Mouse (Mus musculus) heart, embryonic 14.5 days (tissue): ENCODE results near the gene Stoml1. TPM values are rescaled to one million over a fixed set of nuclear protein-coding genes. Genes with fewer than 3 reads are reported as not detected.

ENCODE experiments used
- ATAC-seq: fragments of 200-750 bp; cut with Nextera tagmentation; 2 replicates; pipeline ENCODE4 v1.8.0; 2017; ENCODE audit warnings: low read depth, moderate TSS enrichment; ENCODE audit not compliant: insufficient number of reproducible peaks, insufficient read depth, low FRiP score
- H3K27ac ChIP-seq, 2 experiments: fragments of 200-500 bp in 1 of 2; fragments of 300-500 bp in 1 of 2; sonication (generic) in 1 of 2; replicated peaks in 1 of 2; 2 replicates each; pipeline ENCODE4 v1.5.1; 2012 to 2014; ENCODE audit warnings: low read depth in 2 of 2, low read length in 2 of 2, control low read depth in 1 of 2, mild to moderate bottlenecking in 1 of 2, mixed read lengths in 1 of 2; ENCODE audit not compliant: control insufficient read depth in 1 of 2, insufficient read depth in 1 of 2
- H3K27me3 ChIP-seq: fragments of 300-500 bp; sonication (generic); 2 replicates; pipeline ENCODE4 v1.6.1; 2014; ENCODE audit warnings: mild to moderate bottlenecking, low read length, control low read depth; ENCODE audit not compliant: control insufficient read depth, insufficient read depth
- H3K36me3 ChIP-seq: fragments of 300-500 bp; sonication (generic); 2 replicates; pipeline ENCODE4 v1.6.1; 2014; ENCODE audit warnings: mild to moderate bottlenecking, control low read depth, low read length, mixed read lengths; ENCODE audit not compliant: control insufficient read depth, insufficient read depth
- H3K4me1 ChIP-seq, 2 experiments: fragments of 200-500 bp in 1 of 2; fragments of 300-500 bp in 1 of 2; sonication (generic) in 1 of 2; 2 replicates each; pipeline ENCODE4 v1.6.1; 2012 to 2014; ENCODE audit warnings: low read length in 2 of 2, control low read depth in 1 of 2, mixed read lengths in 1 of 2; ENCODE audit not compliant: control insufficient read depth in 2 of 2, insufficient read depth in 2 of 2
- H3K4me2 ChIP-seq: fragments of 300-500 bp; sonication (generic); 2 replicates; pipeline ENCODE4 v1.6.1; 2014; ENCODE audit warnings: mild to moderate bottlenecking, low read length
- H3K4me3 ChIP-seq, 2 experiments: fragments of 200-500 bp in 1 of 2; fragments of 300-500 bp in 1 of 2; sonication (generic) in 1 of 2; 2 replicates each; pipeline ENCODE4 v1.5.1; 2012 to 2014; ENCODE audit warnings: low read length in 2 of 2, mild to moderate bottlenecking in 2 of 2, control low read depth in 1 of 2, low read depth in 1 of 2, moderate library complexity in 1 of 2; ENCODE audit not compliant: control insufficient read depth in 1 of 2, insufficient read depth in 1 of 2
- H3K9ac ChIP-seq: fragments of 300-500 bp; sonication (generic); 2 replicates; pipeline ENCODE4 v1.6.1; 2014; ENCODE audit warnings: mild to moderate bottlenecking, low read length
- H3K9me3 ChIP-seq: fragments of 300-500 bp; sonication (generic); 2 replicates; pipeline ENCODE4 v1.6.1; 2016; ENCODE audit warnings: low read length, control low read depth; ENCODE audit not compliant: control insufficient read depth
- WGBS: fragments of 180-500 bp; shearing (Covaris S2); extraction: QIAGEN DNeasy Blood & Tissue Kit; methylation state at CpG from one replicate; pipeline ENCODE4 v1.1.7; 2014; 5-methylcytosine and 5-hydroxymethylcytosine counted together
- polyA plus RNA-seq: library from polyadenylated mRNA; unstranded; fragments of >200 nt; fragmentation: Nextera tagmentation; extraction: Ambion mirVana; gene quantifications from 2 replicates; pipeline ENCODE4 v1.2.1, GENCODE M21; 2014

Stoml1 gene
- polyA plus RNA-seq, 1 experiment from 2014 or later: 25.6 TPM

GRCm38 (mm10) chr9:58213377-58213776 lies 39.6 kb upstream of the Stoml1 start:
- no peak overlapping the region for H3K4me2 ChIP-seq
- H3K27me3 ChIP-seq: no peaks in the 10 kb centered on the region
- no peak overlapping the region for H3K4me3 ChIP-seq
- peaks cover 23 to 35% of the 10 kb centered on the region in 2 experiments for H3K4me1 ChIP-seq
- 62% methylated on average over 5 of the region's 5 CpGs for WGBS
- ATAC-seq: no peak
- no peak overlapping the region for H3K27ac ChIP-seq
- no peaks in the 10 kb centered on the region for H3K36me3 ChIP-seq
- H3K9me3 ChIP-seq: no peaks in the 10 kb centered on the region
- H3K9ac ChIP-seq: no peak overlapping the region

- Histone ChIP-seq H3K4me1 (peaks cover 23 to 35% of the 10 kb centered on the region in 2 experiments), H3K36me3 (no peaks in the 10 kb centered on the region)
Measured at GRCm38 (mm10) chr9:58213865-58214264, 39.1 kb upstream of the Stoml1 start.

DNA sequence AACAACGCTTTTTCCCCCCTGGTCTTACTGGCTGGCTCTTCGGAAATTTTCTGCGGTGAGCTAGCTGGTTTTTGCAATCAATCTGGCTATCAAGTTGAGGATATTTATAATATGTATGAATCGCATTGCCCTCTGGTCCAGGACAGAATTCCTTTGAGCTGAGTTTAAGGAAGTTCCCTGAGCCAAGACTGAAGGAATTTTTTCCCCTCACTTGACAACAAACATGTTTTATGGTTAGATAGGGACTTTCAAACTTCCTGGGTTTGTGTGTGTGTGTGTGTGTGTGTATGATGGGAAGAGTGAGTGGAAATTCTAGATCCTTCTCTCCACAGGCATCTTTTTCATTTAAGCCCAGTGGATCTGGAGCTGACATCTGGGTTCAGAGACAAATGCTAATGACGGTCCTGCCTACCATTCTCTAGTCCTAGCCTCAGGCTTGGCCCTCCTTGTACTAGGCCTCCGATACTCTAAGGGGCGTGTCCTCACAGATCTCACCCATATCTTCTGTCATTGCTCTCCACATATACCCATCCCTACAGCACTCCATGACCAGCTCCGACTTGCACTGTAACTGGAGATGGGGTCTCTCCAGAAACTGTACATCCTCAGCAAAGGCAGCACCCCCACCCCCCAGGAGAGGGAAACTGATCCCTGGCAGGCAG lies 38.3 kb upstream of the Stoml1 start:
- Histone ChIP-seq H3K9me3 (no peaks in the 10 kb centered on the region), H3K27ac (peak overlapping the region in 1 of 2 experiments; percentile 43; a peak in 2 of 4 replicates), H3K4me2 (no peak overlapping the region), H3K36me3 (peaks cover 7% of the 10 kb centered on the region), H3K9ac (no peak overlapping the region), H3K27me3 (no peaks in the 10 kb centered on the region), H3K4me1 (peaks cover 23 to 32% of the 10 kb centered on the region in 2 experiments), H3K4me3 (no peak overlapping the region)
- 48% methylated on average over 8 of the region's 8 CpGs for WGBS
- ATAC-seq: no peak

More at GRCm38 (mm10) chr9:58213865-58214264, 39.1 kb upstream of the Stoml1 start:
- H3K9ac ChIP-seq: no peak overlapping the region
- no peaks in the 10 kb centered on the region for H3K27me3 ChIP-seq
- no peaks in the 10 kb centered on the region for H3K9me3 ChIP-seq
- 15% methylated on average over 5 of the region's 5 CpGs for WGBS
- H3K27ac ChIP-seq: peak overlapping the region in 1 of 2 experiments; percentile 43; a peak in 1 of 4 replicates
- no peak for ATAC-seq
- no peak overlapping the region for H3K4me3 ChIP-seq
- no peak overlapping the region for H3K4me2 ChIP-seq

GRCm38 (mm10) chr9:58216402-58216801 lies 36.6 kb upstream of the Stoml1 start:
- ATAC-seq: no peak
- no peak overlapping the region for H3K4me2 ChIP-seq
- H3K4me3 ChIP-seq: no peak overlapping the region
- no peaks in the 10 kb centered on the region for H3K27me3 ChIP-seq
- 59% methylated on average over 6 of the region's 6 CpGs for WGBS
- H3K36me3 ChIP-seq: peaks cover 23% of the 10 kb centered on the region
- no peaks in the 10 kb centered on the region for H3K9me3 ChIP-seq
- no peak overlapping the region for H3K9ac ChIP-seq
- H3K27ac ChIP-seq: no peak overlapping the region
- peaks cover 13 to 20% of the 10 kb centered on the region in 2 experiments for H3K4me1 ChIP-seq

DNA sequence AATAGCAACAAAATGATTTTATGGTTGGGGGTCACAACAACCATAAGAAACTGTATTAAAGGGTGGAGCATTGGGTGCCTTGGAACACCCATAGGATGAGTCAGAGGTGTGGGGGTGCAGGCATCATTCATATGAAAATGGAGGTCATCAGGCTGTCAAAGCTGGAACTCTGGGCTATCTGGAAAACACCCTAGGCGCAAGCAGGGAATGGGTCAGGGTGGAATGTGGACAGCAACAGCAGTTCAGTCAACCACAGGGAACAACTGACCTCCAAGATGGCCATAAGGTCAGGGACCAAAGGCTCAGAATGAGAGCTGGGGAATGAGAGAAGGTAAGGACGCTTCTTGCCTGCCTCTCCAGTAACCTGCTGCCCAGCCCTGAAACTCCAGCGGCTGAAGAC lies 34.4 kb upstream of the Stoml1 start:
- Histone ChIP-seq H3K4me1 (peaks cover 8 to 15% of the 10 kb centered on the region in 2 experiments), H3K9me3 (no peaks in the 10 kb centered on the region), H3K27me3 (no peaks in the 10 kb centered on the region), H3K36me3 (peaks cover 43% of the 10 kb centered on the region), H3K27ac (no peak overlapping the region), H3K4me2 (no peak overlapping the region), H3K4me3 (no peak overlapping the region), H3K9ac (no peak overlapping the region)
- ATAC-seq: no peak
- WGBS: 90% methylated on average over 3 of the region's 3 CpGs

- H3K27ac ChIP-seq: no peak overlapping the region
- peaks cover 61% of the 10 kb centered on the region for H3K36me3 ChIP-seq
- no peaks in the 10 kb centered on the region for H3K27me3 ChIP-seq
- H3K9ac ChIP-seq: no peak overlapping the region
- H3K4me2 ChIP-seq: no peak overlapping the region
- 66% methylated on average over 24 of the region's 24 CpGs for WGBS
- no peak overlapping the region for H3K4me3 ChIP-seq
- ATAC-seq: no peak
- no peaks in the 10 kb centered on the region for H3K9me3 ChIP-seq
- peaks cover 0 to 2% of the 10 kb centered on the region in 2 experiments; a peak in 1 of 4 replicates for H3K4me1 ChIP-seq
Measured at GRCm38 (mm10) chr9:58220218-58220903, 32.6 kb upstream of the Stoml1 start.

- H3K4me1 ChIP-seq: peaks cover 0 to 6% of the 10 kb centered on the region in 2 experiments; a peak in 1 of 4 replicates
- ATAC-seq: no peak
- H3K9ac ChIP-seq: no peak overlapping the region
- H3K27ac ChIP-seq: no peak overlapping the region
- WGBS: 90% methylated on average over 2 of the region's 2 CpGs
- H3K27me3 ChIP-seq: no peaks in the 10 kb centered on the region
- H3K36me3 ChIP-seq: peaks cover 83% of the 10 kb centered on the region
- no peaks in the 10 kb centered on the region for H3K9me3 ChIP-seq
- H3K4me2 ChIP-seq: no peak overlapping the region
- H3K4me3 ChIP-seq: no peak overlapping the region
Measured at GRCm38 (mm10) chr9:58224356-58224755, 28.6 kb upstream of the Stoml1 start.
